Mouse (Mus musculus) ES-E14 (cell line): ENCODE measurements at regions not wholly inside any gene's neighbourhood (a gene's known extent, or its start where the extent isn't known, plus 50 kb on each side); places are given as distances from the start of the nearest gene placed in this dataset.

ENCODE experiments used
- DNase-seq: peaks from one replicate; pipeline ENCODE4 v3.0.0-alpha.2; 2013; ENCODE audit warnings: low read depth, low spot score
- H3K27ac ChIP-seq: 2 replicates; pipeline ENCODE4 v1.5.1; 2012; ENCODE audit warnings: low read depth, mild to moderate bottlenecking, low read length, moderate library complexity, mixed read lengths; ENCODE audit not compliant: poor library complexity, insufficient read depth, severe bottlenecking
- H3K36me3 ChIP-seq: 2 replicates; pipeline ENCODE4 v1.6.1; 2012; ENCODE audit warnings: mild to moderate bottlenecking, low read length, moderate library complexity, mixed read lengths; ENCODE audit not compliant: control insufficient read depth, poor library complexity, insufficient read depth, severe bottlenecking
- H3K4me1 ChIP-seq, 2 experiments: fragments of 150-350 bp in 1 of 2; sonication (generic) in 1 of 2; 2 replicates each; pipeline ENCODE4 v1.6.1; 2012; ENCODE audit warnings: low read length in 2 of 2, mild to moderate bottlenecking in 1 of 2, mixed read lengths in 1 of 2; ENCODE audit not compliant: control insufficient read depth in 2 of 2, insufficient read depth in 2 of 2, poor library complexity in 1 of 2
- H3K4me3 ChIP-seq, 2 experiments: fragments of 150-350 bp in 1 of 2; sonication (generic) in 1 of 2; 2 replicates each; pipeline ENCODE4 v1.5.1; 2012; ENCODE audit warnings: low read length in 2 of 2, low read depth in 1 of 2, mild to moderate bottlenecking in 1 of 2, mixed read lengths in 1 of 2; ENCODE audit not compliant: insufficient read depth in 1 of 2, poor library complexity in 1 of 2, severe bottlenecking in 1 of 2
- H3K9ac ChIP-seq: 2 replicates; pipeline ENCODE4 v1.6.1; 2012; ENCODE audit warnings: low read depth, mild to moderate bottlenecking, low read length, mixed read lengths; ENCODE audit not compliant: poor library complexity, insufficient read depth, severe bottlenecking
- H3K9me3 ChIP-seq: fragments of 150-350 bp; sonication (generic); 2 replicates; pipeline ENCODE4 v1.6.1; 2012; ENCODE audit warnings: low read depth, mild to moderate bottlenecking, low read length; ENCODE audit not compliant: control insufficient read depth, insufficient read depth
- CHD2 ChIP-seq: IDR thresholded peaks from 2 replicates; pipeline ENCODE4 v1.6.1; 2014; ENCODE audit warnings: mild to moderate bottlenecking, low read depth, low read length, inconsistent platforms
- HCFC1 ChIP-seq: IDR thresholded peaks from 2 replicates; pipeline ENCODE4 v1.6.1; 2012; ENCODE audit warnings: low read length, inconsistent platforms, borderline replicate concordance; ENCODE audit not compliant: insufficient read depth
- MAFK ChIP-seq: IDR thresholded peaks from 2 replicates; pipeline ENCODE4 v1.6.1; 2014; ENCODE audit warnings: mild to moderate bottlenecking, low read depth, low read length, inconsistent platforms; ENCODE audit not compliant: insufficient read depth
- ZC3H11A ChIP-seq: IDR thresholded peaks from 2 replicates; pipeline ENCODE4 v1.6.1; 2012; ENCODE audit warnings: low read depth, mild to moderate bottlenecking, inconsistent platforms, low read length, borderline replicate concordance
- ZNF384 ChIP-seq: IDR thresholded peaks from 2 replicates; pipeline ENCODE4 v1.6.1; 2012; ENCODE audit warnings: low read depth, low read length, inconsistent platforms
- in situ Hi-C, 2 experiments: fragments of 600-800 bp; cut with MboI; formaldehyde crosslinking; loops; one replicate each; pipeline ENCODE4 v1.15.1; 2025; ENCODE audit warnings: low sequenced_read_pairs in 2 of 2, inconsistent platforms in 1 of 2; ENCODE audit not compliant: unreplicated experiment in 2 of 2

DNA sequence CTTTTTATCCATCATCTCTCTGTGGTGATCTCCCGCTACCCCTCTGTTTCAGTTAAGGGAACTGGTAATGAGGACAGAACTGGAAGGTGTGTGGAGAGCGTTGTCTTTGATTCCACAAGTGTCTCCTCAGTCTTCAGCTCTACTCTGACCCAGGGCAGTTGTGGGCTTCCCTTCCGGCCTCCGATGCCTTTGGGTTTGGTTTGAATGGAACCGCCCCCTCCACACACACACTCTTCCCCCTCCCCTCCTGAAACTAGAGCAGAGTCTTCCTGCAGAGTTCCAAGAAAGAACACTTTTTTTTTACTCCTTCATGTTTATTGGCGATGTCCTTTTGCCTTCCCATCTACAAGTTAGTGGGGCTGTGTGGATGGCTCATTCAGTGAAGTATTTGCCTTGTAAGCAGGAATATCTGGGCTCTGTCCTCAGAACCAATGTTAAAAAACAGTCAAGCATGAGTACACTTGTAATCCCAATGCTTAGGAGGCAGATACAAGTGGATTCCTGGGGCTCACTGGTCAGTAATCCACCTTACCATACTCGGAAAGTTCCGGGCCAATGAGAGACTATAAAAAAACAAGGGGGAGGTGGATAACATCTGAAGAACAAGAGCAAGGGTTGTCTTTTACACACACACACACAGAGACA lies 70.9 kb upstream of the Magi1 start:
- in situ Hi-C loops: no loop called here
- no peak for TF ChIP-seq CHD2
- TF ChIP-seq ZNF384: no peak
- TF ChIP-seq HCFC1: no peak
- TF ChIP-seq ZC3H11A: no peak
- no peak for TF ChIP-seq MAFK
- H3K9ac ChIP-seq: no peak overlapping the region
- H3K4me1 ChIP-seq: no peaks in the 10 kb centered on the region
- no peak for DNase-seq
- no peaks in the 10 kb centered on the region for H3K9me3 ChIP-seq
- H3K36me3 ChIP-seq: no peaks in the 10 kb centered on the region
- no peak overlapping the region for H3K4me3 ChIP-seq
- no peak overlapping the region for H3K27ac ChIP-seq

DNA sequence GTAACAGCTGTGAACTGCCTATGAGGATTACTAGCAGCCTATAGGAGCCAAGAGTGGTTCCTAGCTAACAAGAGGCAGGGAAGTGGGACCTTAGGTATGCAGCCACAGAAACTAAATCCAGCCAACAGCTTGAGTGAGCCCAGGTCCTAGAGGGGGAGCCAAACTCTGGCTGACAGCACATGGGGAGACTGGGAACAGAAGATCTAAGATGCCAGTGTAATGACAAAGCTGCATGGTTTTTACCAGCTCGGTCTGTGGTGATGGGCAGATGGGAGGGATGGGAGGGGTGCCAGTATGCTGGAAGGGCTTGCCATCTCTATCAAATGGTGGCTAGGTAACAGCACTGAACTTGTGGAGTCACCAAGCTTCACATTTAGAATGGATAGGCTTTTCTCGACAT lies 60.6 kb upstream of the Magi1 start:
- no peaks in the 10 kb centered on the region for H3K9me3 ChIP-seq
- no peak overlapping the region for H3K9ac ChIP-seq
- no peak for TF ChIP-seq MAFK
- TF ChIP-seq CHD2: no peak
- TF ChIP-seq ZC3H11A: no peak
- TF ChIP-seq ZNF384: no peak
- TF ChIP-seq HCFC1: no peak
- no peak overlapping the region for H3K4me3 ChIP-seq
- H3K4me1 ChIP-seq: no peaks in the 10 kb centered on the region
- no peaks in the 10 kb centered on the region for H3K36me3 ChIP-seq
- no peak overlapping the region for H3K27ac ChIP-seq
- no peak for DNase-seq
- in situ Hi-C loops: no loop called here

DNA sequence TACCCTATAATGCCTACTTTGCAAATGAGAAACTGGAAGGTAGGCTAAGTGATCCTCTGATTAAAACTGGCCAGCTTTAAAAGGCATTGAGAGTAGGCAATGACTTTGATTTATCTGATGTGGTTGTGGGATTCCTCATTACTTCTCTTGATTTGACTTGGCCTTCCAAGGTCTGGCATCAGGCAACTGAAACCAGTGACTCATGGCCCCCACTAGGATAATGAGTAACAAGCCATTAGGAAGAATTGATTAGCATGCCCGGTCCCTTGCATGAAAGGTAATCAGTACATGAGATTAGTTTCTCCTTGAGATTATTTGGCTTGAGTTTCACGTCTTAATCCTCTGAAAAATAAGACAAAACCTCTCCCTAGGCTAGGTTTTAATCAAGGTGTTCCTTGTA lies 56.8 kb upstream of the Magi1 start:
- in situ Hi-C loops: no loop called here
- H3K9me3 ChIP-seq: no peaks in the 10 kb centered on the region
- TF ChIP-seq HCFC1: no peak
- no peak for TF ChIP-seq ZC3H11A
- no peak for TF ChIP-seq ZNF384
- TF ChIP-seq MAFK: no peak
- no peak for TF ChIP-seq CHD2
- H3K36me3 ChIP-seq: no peaks in the 10 kb centered on the region
- no peak overlapping the region for H3K27ac ChIP-seq
- no peak for DNase-seq
- no peak overlapping the region for H3K9ac ChIP-seq
- no peak overlapping the region for H3K4me3 ChIP-seq
- H3K4me1 ChIP-seq: no peaks in the 10 kb centered on the region

DNA sequence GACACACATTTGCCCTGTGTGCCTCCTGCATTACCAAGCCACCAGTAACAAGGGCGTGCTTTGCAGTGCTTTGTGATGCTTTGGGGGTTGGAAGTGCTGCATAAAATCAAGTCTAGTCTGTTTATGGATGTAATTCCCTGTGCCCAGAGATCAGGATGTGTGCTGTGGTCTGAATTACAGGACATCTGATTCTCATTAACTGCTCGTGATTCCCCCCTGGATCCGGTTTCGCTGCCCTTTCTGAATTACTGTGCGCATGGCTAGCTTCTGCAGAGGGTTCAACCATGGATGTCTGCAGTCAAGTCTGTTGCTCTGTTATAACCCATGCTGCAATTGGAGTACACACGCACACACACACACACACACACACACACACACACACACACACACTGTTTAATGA lies 52.5 kb upstream of the Magi1 start:
- H3K9me3 ChIP-seq: no peaks in the 10 kb centered on the region
- DNase-seq: no peak
- peaks cover 0 to 2% of the 10 kb centered on the region in 2 experiments; a peak in 1 of 4 replicates for H3K4me1 ChIP-seq
- no peak overlapping the region for H3K27ac ChIP-seq
- TF ChIP-seq ZC3H11A (no peak), HCFC1 (no peak), CHD2 (no peak), ZNF384 (no peak), MAFK (no peak)
- in situ Hi-C loops: no loop called here
- no peak overlapping the region for H3K9ac ChIP-seq
- no peak overlapping the region for H3K4me3 ChIP-seq
- H3K36me3 ChIP-seq: no peaks in the 10 kb centered on the region
